Mouse (Mus musculus) heart, embryonic 10.5 days (tissue): ENCODE data around the gene Nova1. TPM values are rescaled to one million over a fixed set of nuclear protein-coding genes. Genes with fewer than 3 reads are reported as not detected.
A peak's percentile ranks its signal among the peaks of the same experiment; 100 is the strongest.

Experiments
- DNase-seq: peaks from one replicate; pipeline ENCODE4 v3.0.0-alpha.2; 2017; ENCODE audit warnings: low spot score
- H3K27ac ChIP-seq: fragments of 300-500 bp; sonication (generic); 2 replicates; pipeline ENCODE4 v1.5.1; 2016; ENCODE audit warnings: mild to moderate bottlenecking
- H3K27me3 ChIP-seq: fragments of 300-500 bp; sonication (generic); 2 replicates; pipeline ENCODE4 v1.6.1; 2016; ENCODE audit warnings: mild to moderate bottlenecking; ENCODE audit not compliant: poor library complexity, insufficient read depth, severe bottlenecking
- H3K36me3 ChIP-seq: fragments of 300-500 bp; sonication (generic); 2 replicates; pipeline ENCODE4 v1.6.1; 2016; ENCODE audit warnings: mild to moderate bottlenecking, moderate library complexity
- H3K4me1 ChIP-seq: fragments of 300-500 bp; sonication (generic); 2 replicates; pipeline ENCODE4 v1.6.1; 2016; ENCODE audit warnings: mild to moderate bottlenecking
- H3K4me3 ChIP-seq: fragments of 300-500 bp; sonication (generic); 2 replicates; pipeline ENCODE4 v1.5.1; 2016; ENCODE audit warnings: mild to moderate bottlenecking, moderate library complexity
- H3K9me3 ChIP-seq: fragments of 300-500 bp; sonication (generic); 2 replicates; pipeline ENCODE4 v1.6.1; 2016; ENCODE audit warnings: mild to moderate bottlenecking, moderate library complexity
- WGBS: fragments of 180-500 bp; shearing (Covaris S2); methylation state at CpG from one replicate; pipeline ENCODE4 v1.1.7; 2016; 5-methylcytosine and 5-hydroxymethylcytosine counted together
- polyA plus RNA-seq: library from polyadenylated mRNA; unstranded; fragments of >200 nt; fragmentation: Nextera tagmentation; extraction: Ambion mirVana; gene quantifications from 2 replicates; pipeline ENCODE4 v1.2.1, GENCODE M21; 2016

Gene Nova1
- 1.4 and 1.9 TPM in 2 replicates for polyA plus RNA-seq

- Histone ChIP-seq H3K4me3 (peak within 1 kb of the TSS; percentile 92), H3K27ac (peak within 1 kb of the TSS; percentile 92), H3K27me3 (no peaks in the 10 kb centered on the region), H3K4me1 (no peaks in the 10 kb centered on the region), H3K9me3 (no peaks in the 10 kb centered on the region), H3K36me3 (no peaks in the 10 kb centered on the region)
- 9% methylated on average over 37 of the region's 68 CpGs for WGBS
- peak; percentile 87 for DNase-seq
Observed at GRCm38 (mm10) chr12:46818856-46819347, at the start of gene Nova1. Nova1 (minus strand) TSS chr12:46818929.

- no peaks in the 10 kb centered on the region for H3K4me1 ChIP-seq
- H3K27me3 ChIP-seq, result no peaks in the 10 kb centered on the region
- 6% methylated on average over 57 of the region's 57 CpGs for WGBS
- H3K36me3 ChIP-seq, result no peaks in the 10 kb centered on the region
- peak overlapping the region; percentile 92 for H3K4me3 ChIP-seq
- no peaks in the 10 kb centered on the region for H3K9me3 ChIP-seq
- peak overlapping the region; percentile 92 for H3K27ac ChIP-seq
- DNase-seq, result peak; percentile 98
Observed at GRCm38 (mm10) chr12:46819348-46820022, 756 bp upstream of the Nova1 start.

- peak overlapping the region; percentile 92 for H3K27ac ChIP-seq
- under 1% methylated on average over 61 of the region's 61 CpGs for WGBS
- H3K4me1 ChIP-seq, result no peaks in the 10 kb centered on the region
- H3K27me3 ChIP-seq, result no peaks in the 10 kb centered on the region
- peak; percentile 82 for DNase-seq
- peak overlapping the region; percentile 92 for H3K4me3 ChIP-seq
- no peaks in the 10 kb centered on the region for H3K36me3 ChIP-seq
- H3K9me3 ChIP-seq, result no peaks in the 10 kb centered on the region
Observed at GRCm38 (mm10) chr12:46818021-46818855, 491 bp downstream of the Nova1 start.

GRCm38 (mm10) chr12:46817211-46817803 lies 1.4 kb downstream of the Nova1 start:
- no peak for DNase-seq
- Histone ChIP-seq H3K4me3 (peak overlapping the region; percentile 92), H3K27me3 (no peaks in the 10 kb centered on the region), H3K4me1 (no peaks in the 10 kb centered on the region), H3K9me3 (no peaks in the 10 kb centered on the region), H3K27ac (no peak overlapping the region), H3K36me3 (no peaks in the 10 kb centered on the region)
- 22% methylated on average over 14 of the region's 14 CpGs for WGBS

- no peak overlapping the region for H3K27ac ChIP-seq
- H3K36me3 ChIP-seq, result no peaks in the 10 kb centered on the region
- no peak for DNase-seq
- H3K9me3 ChIP-seq, result no peaks in the 10 kb centered on the region
- no peak overlapping the region for H3K4me3 ChIP-seq
- WGBS, result 93% methylated on average over 3 of the region's 3 CpGs
- no peaks in the 10 kb centered on the region for H3K4me1 ChIP-seq
- H3K27me3 ChIP-seq, result no peaks in the 10 kb centered on the region
Observed at GRCm38 (mm10) chr12:46816291-46816690, 2.4 kb downstream of the Nova1 start.

- Histone ChIP-seq H3K27me3 (no peaks in the 10 kb centered on the region), H3K4me3 (no peak overlapping the region), H3K4me1 (no peaks in the 10 kb centered on the region), H3K36me3 (no peaks in the 10 kb centered on the region), H3K27ac (no peak overlapping the region), H3K9me3 (no peaks in the 10 kb centered on the region)
- DNase-seq, result no peak
- 78% methylated on average over 5 of the region's 5 CpGs for WGBS
Observed at GRCm38 (mm10) chr12:46815697-46816096, 3.0 kb downstream of the Nova1 start.

GRCm38 (mm10) chr12:46814820-46815219 lies 3.9 kb downstream of the Nova1 start:
- WGBS, result 89% methylated on average over 4 of the region's 4 CpGs
- no peak overlapping the region for H3K4me3 ChIP-seq
- H3K9me3 ChIP-seq, result no peaks in the 10 kb centered on the region
- no peaks in the 10 kb centered on the region for H3K4me1 ChIP-seq
- no peak overlapping the region for H3K27ac ChIP-seq
- no peak for DNase-seq
- H3K27me3 ChIP-seq, result no peaks in the 10 kb centered on the region
- no peaks in the 10 kb centered on the region for H3K36me3 ChIP-seq

- Histone ChIP-seq H3K27me3 (no peaks in the 10 kb centered on the region), H3K4me3 (no peak overlapping the region), H3K27ac (no peak overlapping the region), H3K9me3 (no peaks in the 10 kb centered on the region), H3K36me3 (no peaks in the 10 kb centered on the region), H3K4me1 (no peaks in the 10 kb centered on the region)
- no peak for DNase-seq
- 86% methylated on average over 1 of the region's 1 CpGs for WGBS
Observed at GRCm38 (mm10) chr12:46801311-46801710, 17.4 kb downstream of the Nova1 start.

GRCm38 (mm10) chr12:46782301-46783280 lies 36.1 kb downstream of the Nova1 start:
- 72% methylated on average over 8 of the region's 8 CpGs for WGBS
- no peaks in the 10 kb centered on the region for H3K9me3 ChIP-seq

GRCm38 (mm10) chr12:46781481-46781880 lies 37.2 kb downstream of the Nova1 start:
- H3K36me3 ChIP-seq, result no peaks in the 10 kb centered on the region
- H3K27ac ChIP-seq, result no peak overlapping the region
- H3K4me3 ChIP-seq, result no peak overlapping the region
- no peaks in the 10 kb centered on the region for H3K9me3 ChIP-seq
- H3K27me3 ChIP-seq, result no peaks in the 10 kb centered on the region
- no peak for DNase-seq
- no peaks in the 10 kb centered on the region for H3K4me1 ChIP-seq

More at GRCm38 (mm10) chr12:46782301-46783280, 36.1 kb downstream of the Nova1 start:
- Histone ChIP-seq H3K27me3 (no peaks in the 10 kb centered on the region), H3K36me3 (no peaks in the 10 kb centered on the region), H3K27ac (no peak overlapping the region), H3K4me3 (no peak overlapping the region), H3K4me1 (no peaks in the 10 kb centered on the region)
- no peak for DNase-seq

GRCm38 (mm10) chr12:46780983-46781382 lies 37.7 kb downstream of the Nova1 start:
- Histone ChIP-seq H3K27me3 (no peaks in the 10 kb centered on the region), H3K9me3 (no peaks in the 10 kb centered on the region), H3K27ac (no peak overlapping the region), H3K36me3 (no peaks in the 10 kb centered on the region), H3K4me1 (no peaks in the 10 kb centered on the region), H3K4me3 (no peak overlapping the region)
- WGBS, result 67% methylated on average over 2 of the region's 2 CpGs
- DNase-seq, result no peak

- H3K4me1 ChIP-seq, result no peaks in the 10 kb centered on the region
- no peak overlapping the region for H3K4me3 ChIP-seq
- no peaks in the 10 kb centered on the region for H3K9me3 ChIP-seq
- H3K27me3 ChIP-seq, result no peaks in the 10 kb centered on the region
- no peak overlapping the region for H3K27ac ChIP-seq
- no peak for DNase-seq
- WGBS, result 48% methylated on average over 7 of the region's 7 CpGs
- H3K36me3 ChIP-seq, result no peaks in the 10 kb centered on the region
Observed at GRCm38 (mm10) chr12:46759450-46759849, 59.3 kb downstream of the Nova1 start.
